Mouse (Mus musculus) right cerebral cortex, postnatal 25 days (tissue): ENCODE results near the gene Robo4.

Experiments
- DNase-seq: peaks from one replicate; pipeline ENCODE4 v3.0.0; 2022

Gene Robo4

DNA sequence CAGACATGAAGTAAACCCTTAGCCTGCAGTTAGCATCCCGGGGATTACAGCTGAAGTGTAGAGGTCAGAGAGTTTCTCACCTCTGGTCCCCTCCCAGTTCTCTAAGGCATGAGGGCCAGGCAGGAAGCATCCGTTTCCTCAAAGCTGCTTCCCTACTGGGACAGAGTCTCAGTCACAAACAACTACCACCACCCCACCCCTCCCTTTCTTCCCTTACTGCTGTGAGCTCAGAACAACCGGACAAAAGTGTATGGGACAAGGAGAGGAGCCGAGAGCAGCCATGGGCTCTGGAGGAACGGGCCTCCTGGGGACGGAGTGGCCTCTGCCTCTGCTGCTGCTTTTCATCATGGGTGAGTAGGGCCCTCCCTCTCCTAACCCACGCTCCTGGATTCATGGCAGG is at the start of gene Robo4:
Gene Robo4, plus strand, starts transcription at position 96 of the 400 bp plus-strand sequence.
- DNase-seq = no peak

DNA sequence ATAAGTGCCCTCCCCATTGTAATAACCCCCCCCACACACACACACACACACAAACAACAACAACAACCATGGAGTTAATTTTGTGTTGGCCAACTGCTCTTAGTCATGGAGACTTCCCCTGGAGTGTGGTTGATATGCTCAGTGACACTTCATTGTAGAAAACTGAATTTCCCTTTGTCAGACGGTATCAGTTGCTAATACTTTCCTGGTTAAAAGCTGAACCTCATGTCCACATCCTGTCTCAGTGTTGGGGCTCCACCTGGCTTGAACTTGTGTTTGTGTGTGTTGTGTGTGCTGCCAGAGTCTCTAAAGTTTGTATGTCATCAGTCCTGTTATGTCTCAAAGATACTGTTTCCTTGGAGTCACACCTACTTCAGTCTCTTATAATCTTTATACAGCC is 47.2 kb upstream of the Robo4 start:
- DNase-seq = no peak

GRCm38 (mm10) chr9:37358713-37359330 is 42.9 kb upstream of the Robo4 start:
- no peak for DNase-seq

DNA sequence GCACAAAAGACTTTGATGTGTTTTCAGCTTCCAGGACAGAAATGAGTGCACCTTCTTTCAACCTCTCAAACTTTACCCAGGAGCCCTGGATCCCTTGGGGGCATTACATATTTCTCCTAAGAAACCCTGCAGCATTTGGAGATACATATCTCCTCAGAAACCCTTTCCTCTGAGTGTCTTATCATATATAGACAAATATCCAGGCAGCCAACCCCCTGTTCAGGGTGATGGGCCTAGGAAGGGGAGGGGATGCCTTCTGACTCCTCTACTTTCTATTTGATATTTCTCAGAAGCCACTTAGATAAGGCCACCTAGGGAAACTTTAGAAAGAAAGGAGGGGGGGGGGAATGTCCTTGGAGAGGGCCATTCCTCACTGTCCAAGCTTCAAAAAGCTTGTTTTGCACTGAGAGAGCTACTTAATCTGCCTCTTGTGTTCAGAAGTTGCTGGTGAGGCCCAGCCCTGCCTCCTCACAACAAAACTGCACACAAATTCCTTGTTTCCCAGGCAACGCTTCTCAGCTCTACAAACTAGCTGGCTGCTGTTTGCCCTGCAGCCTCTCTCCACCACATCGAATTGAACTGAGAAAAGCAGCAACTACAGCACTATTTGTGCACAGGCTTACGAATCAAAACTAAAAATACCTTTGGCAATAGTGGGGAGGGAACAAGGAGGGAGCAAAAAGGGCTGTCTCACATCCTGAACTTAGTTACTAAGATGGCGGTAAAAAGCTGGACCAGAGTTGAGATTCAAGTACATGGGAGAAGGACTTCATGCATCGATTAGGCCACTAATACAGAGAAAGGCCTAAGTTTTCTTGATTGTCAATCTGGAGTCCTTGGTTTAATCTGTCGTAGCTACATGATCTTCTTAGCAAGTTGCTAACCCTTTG is 42.1 kb upstream of the Robo4 start:
- DNase-seq = peak; percentile 75

GRCm38 (mm10) chr9:37362084-37362483 is 39.6 kb upstream of the Robo4 start:
- no peak for DNase-seq

DNA sequence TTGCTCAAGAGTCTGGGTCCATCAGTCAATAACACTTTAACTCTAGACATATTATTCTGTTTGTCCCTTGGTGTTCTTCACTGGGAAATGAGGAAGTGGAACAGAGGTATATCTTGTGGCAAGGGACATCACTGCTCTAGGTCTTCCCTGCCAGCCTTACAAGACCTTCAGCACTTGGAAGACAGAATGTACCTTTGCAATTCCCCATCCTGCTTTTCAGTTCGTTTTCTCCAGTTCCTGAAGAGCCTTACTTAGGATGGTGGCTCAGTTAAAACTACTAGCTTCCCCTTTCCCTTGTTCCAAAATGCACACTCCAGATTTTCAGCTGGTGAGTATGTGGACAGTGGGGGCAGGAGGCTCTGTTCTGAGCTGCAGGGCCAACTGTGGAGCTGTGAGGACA is 38.8 kb upstream of the Robo4 start:
- no peak for DNase-seq

- no peak for DNase-seq
Observed at GRCm38 (mm10) chr9:37363551-37363950, 38.1 kb upstream of the Robo4 start.

GRCm38 (mm10) chr9:37364392-37364791 is 37.3 kb upstream of the Robo4 start:
- no peak for DNase-seq

DNA sequence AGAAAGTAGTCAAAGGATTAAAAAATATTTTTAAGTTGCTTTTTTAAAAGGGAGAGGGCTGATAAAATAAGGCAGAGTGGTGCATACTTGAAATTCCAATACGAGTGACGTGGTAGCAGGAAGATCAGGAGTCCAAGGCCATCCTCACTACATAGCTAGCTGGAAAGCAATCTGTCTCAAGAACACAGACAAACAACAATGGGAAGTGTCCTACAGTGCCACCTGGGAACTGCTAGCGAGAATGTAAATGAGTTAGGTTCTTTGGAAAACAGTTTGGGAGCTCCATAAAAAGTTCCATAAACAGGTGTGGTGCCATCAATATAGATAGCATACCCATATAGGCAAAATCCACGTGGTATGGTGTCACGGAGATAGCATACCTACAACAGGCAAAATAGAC is 36.0 kb upstream of the Robo4 start:
- DNase-seq = no peak

DNA sequence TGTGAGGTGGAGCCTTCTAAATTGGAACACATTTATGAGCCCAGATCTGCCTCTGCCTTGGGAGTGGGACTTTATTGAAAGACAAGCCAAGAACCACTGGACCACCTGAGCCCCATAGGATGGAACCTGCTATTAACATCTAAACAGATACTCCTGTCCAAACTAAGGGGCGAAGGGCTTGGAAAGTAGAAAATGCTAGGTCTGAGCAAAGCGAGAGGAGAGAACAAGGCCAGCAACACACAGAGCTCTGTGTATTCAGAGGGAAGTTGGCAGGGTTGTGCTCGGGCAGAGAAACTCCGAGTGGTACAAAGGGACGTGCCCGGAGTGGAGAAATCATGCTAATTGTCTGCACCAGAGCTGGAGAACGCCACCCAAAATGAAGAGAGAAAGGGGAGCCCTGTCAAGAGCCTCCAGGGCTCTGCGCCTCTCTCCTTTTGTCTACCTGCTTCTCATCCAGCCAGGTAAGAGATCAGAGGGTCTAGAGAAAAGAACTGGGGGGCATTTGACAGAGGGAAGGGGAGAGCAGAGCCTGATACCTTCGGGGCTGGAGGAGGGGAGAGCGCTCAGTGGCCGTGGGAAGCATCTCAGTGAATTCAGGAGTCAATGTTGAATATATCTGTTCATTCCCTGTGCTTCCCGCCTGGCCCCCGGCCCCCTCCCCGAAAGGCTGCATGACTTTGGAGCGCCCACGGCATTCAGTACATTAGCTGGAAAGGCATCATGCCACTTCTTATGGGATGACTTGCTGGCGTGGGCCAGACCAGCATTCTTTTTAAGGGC is 34.2 kb upstream of the Robo4 start, which contains the start of gene Hepacam:
Gene Hepacam, plus strand, starts transcription at position 51 of the 780 bp plus-strand sequence.
- DNase-seq = no peak

DNA sequence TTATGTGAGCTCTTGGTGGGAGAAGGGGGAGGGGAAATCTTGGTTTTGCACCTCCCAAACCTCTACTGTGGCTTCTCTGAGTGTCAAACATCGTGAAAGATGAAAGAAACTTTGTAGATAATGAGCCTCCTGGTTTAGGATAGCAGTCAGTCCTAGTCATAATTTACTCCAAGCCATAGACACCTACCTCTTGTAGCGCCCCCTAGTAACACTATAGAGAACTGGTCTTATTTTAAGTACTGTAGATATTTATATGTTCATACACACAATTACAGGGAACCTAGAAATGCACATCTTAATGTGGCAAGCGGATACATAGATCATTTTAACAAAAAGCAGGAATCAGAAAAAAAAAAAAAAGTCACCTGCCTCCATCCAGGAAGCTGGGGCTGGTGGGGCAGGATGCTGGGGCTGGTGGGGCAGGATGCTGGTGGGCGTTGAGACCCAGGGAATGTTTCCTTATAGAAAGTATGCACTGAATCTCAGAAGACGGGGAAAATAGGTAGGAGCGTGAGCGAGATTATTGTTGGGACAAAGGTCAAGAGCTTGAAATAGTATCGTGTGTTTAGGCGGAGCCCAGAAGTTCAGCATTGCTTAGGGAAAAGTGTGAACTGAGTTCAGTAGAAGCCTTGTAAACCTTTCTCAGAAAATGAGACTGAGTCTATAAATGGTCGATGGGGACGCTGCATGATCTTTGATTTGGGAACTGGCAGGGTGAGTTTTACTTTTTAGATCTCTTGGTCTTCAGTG is 33.4 kb upstream of the Robo4 start:
- no peak for DNase-seq

- no peak for DNase-seq
Observed at GRCm38 (mm10) chr9:37368860-37369259, 32.8 kb upstream of the Robo4 start.

- no peak for DNase-seq
Observed at GRCm38 (mm10) chr9:37371232-37371801, 30.4 kb upstream of the Robo4 start.

- DNase-seq = no peak
Observed at GRCm38 (mm10) chr9:37375718-37376117, 26.0 kb upstream of the Robo4 start.

GRCm38 (mm10) chr9:37383161-37383560 is 18.5 kb upstream of the Robo4 start:
- DNase-seq = no peak

DNA sequence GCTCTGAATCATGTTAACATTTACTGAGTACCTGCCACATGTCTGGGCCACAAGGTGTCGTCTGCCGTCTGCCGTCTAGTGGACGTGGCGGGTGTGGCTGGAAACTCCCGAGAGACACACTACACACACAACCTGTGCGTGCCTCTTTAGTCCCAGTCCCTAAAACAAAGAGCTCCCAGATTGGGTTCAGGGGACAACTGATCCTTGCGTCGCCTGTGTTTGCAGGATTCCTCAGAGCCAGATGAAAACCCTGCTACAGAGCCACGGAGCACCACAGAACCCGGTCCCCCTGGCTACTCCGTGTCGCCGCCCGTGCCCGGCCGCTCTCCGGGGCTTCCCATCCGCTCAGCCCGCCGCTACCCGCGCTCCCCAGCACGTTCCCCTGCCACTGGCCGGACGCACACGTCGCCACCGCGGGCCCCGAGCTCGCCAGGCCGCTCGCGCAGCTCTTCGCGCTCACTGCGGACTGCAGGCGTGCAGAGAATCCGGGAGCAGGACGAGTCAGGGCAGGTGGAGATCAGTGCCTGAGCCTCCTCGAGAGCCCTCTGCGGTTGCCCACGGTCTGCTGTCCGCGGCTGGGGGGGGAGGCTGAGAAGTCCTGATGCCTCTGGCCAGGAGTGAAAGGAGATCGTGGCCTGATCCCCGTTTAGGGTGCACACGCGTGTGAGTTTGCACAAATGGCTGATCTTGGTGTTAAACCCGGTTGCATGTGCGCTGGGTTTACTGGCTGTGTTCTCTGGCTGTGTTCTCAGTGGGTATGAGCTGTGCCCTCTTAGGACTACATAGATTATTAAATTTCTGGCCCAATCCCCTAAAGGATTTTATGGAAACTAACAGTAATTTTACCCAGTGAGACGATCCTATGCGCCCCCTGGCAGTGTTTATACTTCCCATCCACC is 17.2 kb upstream of the Robo4 start:
- no peak for DNase-seq

DNA sequence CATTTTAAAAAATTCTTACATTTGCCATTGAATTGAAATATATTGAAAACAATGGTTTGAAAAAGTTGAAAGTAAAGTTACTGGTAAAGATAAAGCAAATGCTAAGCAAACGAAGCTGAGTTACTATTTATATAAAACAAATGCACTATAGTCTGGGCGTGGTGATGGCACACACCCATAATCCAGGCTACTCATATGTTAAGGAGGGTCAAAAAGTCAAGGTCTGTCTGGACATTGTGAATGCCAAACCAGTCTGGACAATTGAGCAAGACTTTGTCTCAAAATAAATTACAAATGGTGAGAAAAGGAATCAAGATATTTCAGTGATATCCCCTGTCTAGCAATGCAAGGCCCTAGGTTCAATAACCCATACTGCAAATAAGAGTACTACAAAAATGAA is 10.8 kb upstream of the Robo4 start:
- no peak for DNase-seq

DNA sequence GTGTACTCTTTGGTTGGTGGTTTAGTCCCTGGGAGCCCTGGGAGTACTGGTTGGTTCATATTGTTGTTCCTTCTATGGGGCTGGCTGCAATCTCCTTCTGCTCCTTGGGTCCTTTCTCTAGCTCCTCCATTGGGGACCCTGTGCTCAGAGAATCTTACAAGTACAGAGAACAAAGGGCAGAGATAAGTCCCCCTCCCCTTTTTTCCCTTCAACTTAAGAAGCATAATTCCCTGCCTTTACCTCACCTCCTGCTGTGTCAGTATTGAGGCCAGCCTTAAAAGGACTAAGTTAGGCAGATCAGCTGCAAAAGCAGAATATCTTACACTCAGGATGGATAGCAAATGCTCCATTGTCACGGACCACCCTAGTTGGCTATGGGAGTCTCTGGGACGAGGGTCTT is 9.6 kb upstream of the Robo4 start:
- no peak for DNase-seq

DNA sequence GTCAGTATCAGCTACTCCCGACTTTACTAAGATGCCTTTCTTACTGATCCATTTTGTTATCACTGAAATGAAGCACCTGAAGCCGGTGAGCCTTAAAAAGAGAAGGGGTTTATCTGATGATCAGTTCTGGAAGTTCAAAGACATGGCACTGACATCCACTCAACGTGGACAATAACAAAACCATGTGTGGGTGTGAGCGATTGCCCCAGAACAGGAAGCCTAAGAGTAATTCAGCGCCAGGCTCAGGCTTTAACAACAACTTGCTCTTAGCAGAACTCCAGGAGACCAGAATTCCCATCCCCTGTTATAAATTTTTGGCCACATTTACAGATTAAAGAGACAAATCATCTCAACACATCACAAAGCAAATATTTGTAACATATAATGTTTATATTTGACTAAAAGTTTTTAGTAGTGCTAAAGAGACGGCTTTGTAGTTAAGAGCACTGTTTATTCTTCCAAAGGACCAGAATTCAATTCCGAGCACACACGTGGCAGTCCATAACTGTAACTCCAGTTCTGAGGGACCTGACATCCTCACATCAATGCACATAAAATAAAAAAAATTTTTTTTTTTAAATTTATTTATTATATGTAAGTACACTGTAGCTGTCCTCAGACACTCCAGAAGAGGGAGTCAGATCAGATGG is 8.1 kb upstream of the Robo4 start:
- no peak for DNase-seq

DNA sequence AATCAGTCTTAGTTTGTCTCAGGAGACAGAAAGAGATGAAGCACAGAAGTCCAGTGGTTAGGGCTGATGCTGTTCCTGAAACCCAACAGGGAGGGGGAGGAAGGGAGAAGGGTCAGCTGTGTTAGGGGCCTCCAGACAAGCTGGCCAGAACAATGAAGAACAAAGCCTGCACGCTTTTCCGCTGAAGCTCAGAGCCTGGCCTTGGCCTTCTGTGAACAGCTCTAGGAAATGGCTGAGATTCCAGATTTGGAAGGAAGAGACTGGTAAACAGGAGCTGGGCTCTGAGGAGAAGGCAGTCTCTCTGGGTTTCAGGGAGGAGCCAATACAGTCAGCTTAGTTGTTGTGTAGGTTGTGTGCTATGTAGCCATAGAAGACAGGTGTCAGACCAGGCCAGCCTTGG is 1.1 kb upstream of the Robo4 start:
- no peak for DNase-seq

GRCm38 (mm10) chr9:37402501-37402900 is 804 bp downstream of the Robo4 start:
- no peak for DNase-seq
